In the genomic region with DNA sequence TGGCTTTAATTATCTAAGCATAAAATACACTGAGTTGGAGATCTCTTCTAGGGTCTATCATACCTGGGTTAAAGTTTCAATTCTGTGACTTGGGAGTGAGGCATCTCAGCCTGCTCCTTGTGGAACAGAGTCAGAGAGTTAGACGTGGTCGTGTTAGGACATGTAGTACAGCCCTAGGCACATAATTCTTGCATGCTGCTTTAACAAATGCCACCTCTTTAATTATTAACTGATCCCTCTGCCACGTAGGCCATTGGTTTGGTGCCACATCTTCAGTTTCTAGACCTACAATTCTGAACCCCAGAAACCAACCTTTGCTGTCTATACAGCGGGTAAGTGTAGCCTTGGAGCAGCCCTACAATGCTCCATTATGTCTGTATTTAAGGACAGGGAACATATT, we compare ENCODE assay signal across 20 mouse cellular contexts.
DNase-seq lines count a peak whose midpoint lies in the region; ATAC-seq and TF ChIP-seq lines count a peak whose summit lies in the region.
"Had no signal": no experiment of that assay in that cellular context is flagged by ENCODE, and none has a peak within 500 bp of the region (broad histone marks: within the 10 kb centered on the region; RNA-seq: fewer than 3 reads in every experiment).

No protein-coding gene starts in this region.

- ATAC-seq in kidney, embryonic 15.5 days (replicated peaks; ENCODE audit: low FRiP score): no peak
- ATAC-seq in stomach, embryonic 15.5 days (ENCODE audit: insufficient read depth, low FRiP score, low read depth): 0 out of 2 replicates have a peak, but pooled peaks have one; percentile 19
- ATAC-seq in stomach, postnatal 0 days (ENCODE audit: low FRiP score, low TSS enrichment): no peak
- ATAC-seq in intestine, embryonic 16.5 days: peak; percentile 51
- ATAC-seq: forebrain, embryonic 16.5 days had no signal

- H3K4me3 ChIP-seq in kidney, embryonic 15.5 days (replicated peaks): no peak overlapping the region
- no peak overlapping the region for H3K4me3 ChIP-seq in stomach, embryonic 15.5 days (replicated peaks)
- H3K4me3 ChIP-seq in stomach, postnatal 0 days (ENCODE audit: low read depth, low read length): no peak overlapping the region
- 0 out of 2 replicates have a peak overlapping the region, but pooled peaks have one; percentile 13 for H3K4me3 ChIP-seq in intestine, embryonic 16.5 days (ENCODE audit: low read length)
- H3K4me3 ChIP-seq: embryonic facial prominence, embryonic 13.5 days; forebrain, embryonic 12.5 days; heart, embryonic 15.5 days; hindbrain, embryonic 13.5 days had no signal

- DNase-seq in kidney, adult 9 months: peak; percentile 54
- no peak for DNase-seq in stomach, postnatal 0 days (ENCODE audit: low spot score)
- no peak for DNase-seq in cerebellum, postnatal 14 days
- no peak for DNase-seq in spleen, postnatal 14 days (ENCODE audit: low spot score in 2 of 2)
- DNase-seq: adrenal gland, postnatal 10 days; cerebellum, adult 11 months; cerebellum, adult 8-10 months; cerebellum, postnatal 36 days; gastrocnemius, postnatal 10 days; heart, adult 18-20 months; heart, postnatal 14 days had no signal

- no peaks in the 10 kb centered on the region for H3K9me3 ChIP-seq in kidney, embryonic 15.5 days (replicated peaks)
- H3K9me3 ChIP-seq in stomach, embryonic 15.5 days: no peaks in the 10 kb centered on the region
- no peaks in the 10 kb centered on the region for H3K9me3 ChIP-seq in stomach, postnatal 0 days (ENCODE audit: control insufficient read depth, low read length)
- H3K9me3 ChIP-seq in intestine, embryonic 16.5 days (ENCODE audit: control insufficient read depth, low read length): 0 out of 2 replicates have a peak, but pooled peaks cover 2% of the 10 kb centered on the region
- H3K9me3 ChIP-seq: forebrain, embryonic 12.5 days; heart, embryonic 15.5 days; hindbrain, embryonic 13.5 days had no signal

- no peaks in the 10 kb centered on the region for H3K27me3 ChIP-seq in kidney, embryonic 15.5 days
- H3K27me3 ChIP-seq in stomach, embryonic 15.5 days (replicated peaks): no peaks in the 10 kb centered on the region
- no peaks in the 10 kb centered on the region for H3K27me3 ChIP-seq in stomach, postnatal 0 days (ENCODE audit: control insufficient read depth, insufficient read depth, low read length)
- no peaks in the 10 kb centered on the region for H3K27me3 ChIP-seq in intestine, embryonic 16.5 days (replicated peaks; ENCODE audit: control insufficient read depth, insufficient read depth, low read length)
- H3K27me3 ChIP-seq: embryonic facial prominence, embryonic 13.5 days; forebrain, embryonic 12.5 days; heart, embryonic 15.5 days; hindbrain, embryonic 13.5 days had no signal

- no peak for TF ChIP-seq EP300 in stomach, postnatal 0 days (optimal IDR thresholded peaks at IDR 0.05)

- no peaks in the 10 kb centered on the region for H3K36me3 ChIP-seq in kidney, embryonic 15.5 days
- no peaks in the 10 kb centered on the region for H3K36me3 ChIP-seq in stomach, embryonic 15.5 days
- no peaks in the 10 kb centered on the region for H3K36me3 ChIP-seq in stomach, postnatal 0 days (ENCODE audit: control insufficient read depth, insufficient read depth, low read length)
- no peaks in the 10 kb centered on the region for H3K36me3 ChIP-seq in intestine, embryonic 16.5 days (ENCODE audit: control insufficient read depth, insufficient read depth, low read length)
- H3K36me3 ChIP-seq: embryonic facial prominence, embryonic 13.5 days; forebrain, embryonic 12.5 days; hindbrain, embryonic 13.5 days had no signal

- H3K4me2 ChIP-seq in kidney, embryonic 15.5 days: no peak overlapping the region
- no peak overlapping the region for H3K4me2 ChIP-seq in stomach, embryonic 15.5 days
- no peak overlapping the region for H3K4me2 ChIP-seq in stomach, postnatal 0 days (replicated peaks; ENCODE audit: low read depth)
- H3K4me2 ChIP-seq in intestine, embryonic 16.5 days (ENCODE audit: low read depth, low read length): no peak overlapping the region
- H3K4me2 ChIP-seq: embryonic facial prominence, embryonic 13.5 days; forebrain, embryonic 12.5 days; heart, embryonic 11.5 days; heart, embryonic 15.5 days; hindbrain, embryonic 13.5 days had no signal

- H3K27ac ChIP-seq in kidney, embryonic 15.5 days: no peak overlapping the region
- H3K27ac ChIP-seq in stomach, embryonic 15.5 days: no peak overlapping the region
- no peak overlapping the region for H3K27ac ChIP-seq in stomach, postnatal 0 days (replicated peaks)
- H3K27ac ChIP-seq in intestine, embryonic 16.5 days (ENCODE audit: low read length): peak overlapping the region; percentile 70; the same call in 1 of the 2 replicates
- H3K27ac ChIP-seq: embryonic facial prominence, embryonic 13.5 days; forebrain, embryonic 12.5 days; heart, embryonic 15.5 days; hindbrain, embryonic 13.5 days had no signal

- H3K4me1 ChIP-seq in kidney, embryonic 15.5 days: peaks cover 19% of the 10 kb centered on the region
- peaks cover 9% of the 10 kb centered on the region; the same call in 1 of the 2 replicates for H3K4me1 ChIP-seq in stomach, embryonic 15.5 days
- H3K4me1 ChIP-seq in stomach, postnatal 0 days (replicated peaks; ENCODE audit: control insufficient read depth, insufficient read depth): no peaks in the 10 kb centered on the region
- H3K4me1 ChIP-seq in intestine, embryonic 16.5 days (ENCODE audit: control insufficient read depth, insufficient read depth, low read length): peaks cover 12% of the 10 kb centered on the region
- H3K4me1 ChIP-seq: embryonic facial prominence, embryonic 13.5 days; forebrain, embryonic 12.5 days had no signal

- H3K9ac ChIP-seq in kidney, embryonic 15.5 days: no peak overlapping the region
- no peak overlapping the region for H3K9ac ChIP-seq in stomach, embryonic 15.5 days
- H3K9ac ChIP-seq in stomach, postnatal 0 days (ENCODE audit: low read length): no peak overlapping the region
- no peak overlapping the region for H3K9ac ChIP-seq in intestine, embryonic 16.5 days (ENCODE audit: low read depth, low read length)
- H3K9ac ChIP-seq: embryonic facial prominence, embryonic 13.5 days; forebrain, embryonic 12.5 days; heart, embryonic 15.5 days; hindbrain, embryonic 13.5 days had no signal

- WGBS in kidney, embryonic 15.5 days: 74% methylated on average over 4 of the region's 4 CpGs
- 73% methylated on average over 4 of the region's 4 CpGs for WGBS in stomach, embryonic 15.5 days
- 59% methylated on average over 4 of the region's 4 CpGs for WGBS in stomach, postnatal 0 days
- WGBS in intestine, embryonic 16.5 days: 65% methylated on average over 4 of the region's 4 CpGs

- TF ChIP-seq CTCF in stomach, postnatal 0 days (IDR thresholded peaks at IDR 0.05; ENCODE audit: low read depth): no peak

Comparison
In these comparisons a context has a peak if more than half of its experiments do, and no peak if none do; other contexts are left out.
1. ATAC-seq: peak in stomach, embryonic 15.5 days (single experiment) and intestine, embryonic 16.5 days (single experiment); none in kidney, embryonic 15.5 days (single experiment) and stomach, postnatal 0 days (single experiment).